Mouse (Mus musculus) liver, embryonic 11.5 days (tissue): ENCODE results near the gene Gm49661. TPM values are rescaled to one million over a fixed set of nuclear protein-coding genes. Genes with fewer than 3 reads are reported as not detected.
A peak's percentile ranks its signal among the peaks of the same experiment; 100 is the strongest.

Experiments used
- ATAC-seq: fragments of 200-750 bp; cut with Nextera tagmentation; replicated peaks from 2 replicates; pipeline ENCODE4 v1.8.0; 2017; ENCODE audit warnings: moderate number of reproducible peaks, mild to moderate bottlenecking, moderate TSS enrichment, moderate library complexity; ENCODE audit not compliant: low FRiP score
- DNase-seq: peaks from one replicate; pipeline ENCODE4 v3.0.0-alpha.2; 2017; ENCODE audit warnings: low spot score
- H3K27ac ChIP-seq: fragments of 300-500 bp; sonication (generic); 2 replicates; pipeline ENCODE4 v1.5.1; 2014; ENCODE audit warnings: mild to moderate bottlenecking, low read depth, low read length, control low read depth
- H3K27me3 ChIP-seq: fragments of 300-500 bp; sonication (generic); replicated peaks from 2 replicates; pipeline ENCODE4 v1.6.1; 2014; ENCODE audit warnings: low read length, mixed read lengths; ENCODE audit not compliant: control insufficient read depth, insufficient read depth
- H3K36me3 ChIP-seq: fragments of 300-500 bp; sonication (generic); 2 replicates; pipeline ENCODE4 v1.6.1; 2014; ENCODE audit warnings: mild to moderate bottlenecking, low read length, moderate library complexity, mixed read lengths; ENCODE audit not compliant: control insufficient read depth, insufficient read depth
- H3K4me1 ChIP-seq: fragments of 300-500 bp; sonication (generic); replicated peaks from 2 replicates; pipeline ENCODE4 v1.6.1; 2014; ENCODE audit warnings: low read length, mixed read lengths; ENCODE audit not compliant: control insufficient read depth, insufficient read depth
- H3K4me2 ChIP-seq: fragments of 300-500 bp; sonication (generic); 2 replicates; pipeline ENCODE4 v1.6.1; 2014; ENCODE audit warnings: mild to moderate bottlenecking, control low read depth, moderate library complexity
- H3K4me3 ChIP-seq: fragments of 300-500 bp; sonication (generic); 2 replicates; pipeline ENCODE4 v1.5.1; 2014; ENCODE audit warnings: low read depth, low read length, control low read depth
- H3K9ac ChIP-seq: fragments of 300-500 bp; sonication (generic); 2 replicates; pipeline ENCODE4 v1.6.1; 2014; ENCODE audit warnings: low read depth, low read length, control low read depth
- H3K9me3 ChIP-seq: fragments of 300-500 bp; sonication (generic); 2 replicates; pipeline ENCODE4 v1.6.1; 2016; ENCODE audit warnings: low read length, inconsistent platforms, mixed read lengths; ENCODE audit not compliant: control insufficient read depth
- WGBS: fragments of 180-500 bp; shearing (Covaris S2); extraction: QIAGEN DNeasy Blood & Tissue Kit; methylation state at CpG from one replicate; pipeline ENCODE4 v1.1.7; 2014; 5-methylcytosine and 5-hydroxymethylcytosine counted together
- polyA plus RNA-seq: library from polyadenylated mRNA; unstranded; fragments of >200 nt; fragmentation: Nextera tagmentation; extraction: Ambion mirVana; gene quantifications from 2 replicates; pipeline ENCODE4 v1.2.1, GENCODE M21; 2014

Gene Gm49661
- polyA plus RNA-seq = not detected in 2 replicates

- ATAC-seq (peak; percentile 53), DNase-seq (peak; percentile 90)
- Histone ChIP-seq H3K4me3 (peak within 1 kb of the TSS; percentile 62), H3K4me1 (peaks cover 62% of the 10 kb centered on the region), H3K4me2 (peak within 1 kb of the TSS; percentile 99), H3K9me3 (no peaks in the 10 kb centered on the region), H3K27me3 (no peaks in the 10 kb centered on the region), H3K27ac (peak within 1 kb of the TSS; percentile 96), H3K9ac (peak within 1 kb of the TSS; percentile 90), H3K36me3 (peaks cover 31% of the 10 kb centered on the region)
- WGBS = under 1% methylated on average over 56 of the region's 56 CpGs
Measured at GRCm38 (mm10) chr8:84969241-84970134, at the start of gene Gm49661, which contains the start of the genes Prdx2 and Rnaseh2a. Gene Gm49661 (minus strand): TSS chr8:84969433. Gene Prdx2 (plus strand): TSS chr8:84969587. Gene Rnaseh2a (minus strand): TSS chr8:84969767.

- peaks cover 35% of the 10 kb centered on the region for H3K36me3 ChIP-seq
- WGBS = 58% methylated on average over 5 of the region's 5 CpGs
- no peak overlapping the region for H3K9ac ChIP-seq
- H3K4me1 ChIP-seq = 0 out of 2 replicates have a peak, but pooled peaks cover 4% of the 10 kb centered on the region
- DNase-seq = no peak
- H3K9me3 ChIP-seq = no peaks in the 10 kb centered on the region
- no peak overlapping the region for H3K4me3 ChIP-seq
- ATAC-seq = no peak
- H3K27me3 ChIP-seq = peaks cover 20% of the 10 kb centered on the region
- no peak overlapping the region for H3K4me2 ChIP-seq
- H3K27ac ChIP-seq = no peak overlapping the region
Measured at GRCm38 (mm10) chr8:85017209-85017608, 48.0 kb upstream of the Gm49661 start.

- peaks cover 23% of the 10 kb centered on the region for H3K27me3 ChIP-seq
- H3K9me3 ChIP-seq = no peaks in the 10 kb centered on the region
- 65% methylated on average over 10 of the region's 10 CpGs for WGBS
- H3K4me1 ChIP-seq = 0 out of 2 replicates have a peak, but pooled peaks cover 4% of the 10 kb centered on the region
- peaks cover 32% of the 10 kb centered on the region; the same call in 1 of the 2 replicates for H3K36me3 ChIP-seq
- DNase-seq (no peak), ATAC-seq (no peak)
- no peak overlapping the region for H3K4me2 ChIP-seq
- no peak overlapping the region for H3K4me3 ChIP-seq
- H3K9ac ChIP-seq = no peak overlapping the region
- H3K27ac ChIP-seq = no peak overlapping the region
Measured at GRCm38 (mm10) chr8:85016724-85017123, 47.5 kb upstream of the Gm49661 start.

GRCm38 (mm10) chr8:85014431-85014830 is 45.2 kb upstream of the Gm49661 start, which contains the start of gene Best2:
Gene Best2 (minus strand): TSS chr8:85014531.
- peaks cover 16% of the 10 kb centered on the region; the same call in 1 of the 2 replicates for H3K36me3 ChIP-seq
- WGBS = 69% methylated on average over 2 of the region's 2 CpGs
- peak within 1 kb of the TSS; percentile 21 for H3K9ac ChIP-seq
- H3K4me3 ChIP-seq = peak within 1 kb of the TSS; percentile 30
- peaks cover 39% of the 10 kb centered on the region for H3K27me3 ChIP-seq
- ATAC-seq (no peak), DNase-seq (no peak)
- 0 out of 2 replicates have a peak, but pooled peaks cover 4% of the 10 kb centered on the region for H3K4me1 ChIP-seq
- peak within 1 kb of the TSS; percentile 64 for H3K4me2 ChIP-seq
- H3K9me3 ChIP-seq = no peaks in the 10 kb centered on the region
- H3K27ac ChIP-seq = no peak within 1 kb of the TSS

- peak; percentile 69 for ATAC-seq
- Histone ChIP-seq H3K4me1 (0 out of 2 replicates have a peak, but pooled peaks cover 4% of the 10 kb centered on the region), H3K4me3 (peak overlapping the region; percentile 30), H3K27me3 (peaks cover 45% of the 10 kb centered on the region), H3K27ac (no peak overlapping the region), H3K4me2 (peak overlapping the region; percentile 64), H3K9me3 (no peaks in the 10 kb centered on the region), H3K36me3 (peaks cover 5% of the 10 kb centered on the region; the same call in 1 of the 2 replicates), H3K9ac (peak overlapping the region; percentile 21)
- peak; percentile 66 for DNase-seq
- WGBS = 6% methylated on average over 25 of the region's 26 CpGs
Measured at GRCm38 (mm10) chr8:85013230-85013840, 44.1 kb upstream of the Gm49661 start.

- no peak overlapping the region for H3K4me2 ChIP-seq
- no peak overlapping the region for H3K9ac ChIP-seq
- H3K4me3 ChIP-seq = no peak overlapping the region
- 12% methylated on average over 28 of the region's 28 CpGs for WGBS
- no peaks in the 10 kb centered on the region for H3K9me3 ChIP-seq
- ATAC-seq = 0 out of 2 replicates have a peak, but pooled peaks have one; percentile 42
- peaks cover 59% of the 10 kb centered on the region for H3K27me3 ChIP-seq
- H3K36me3 ChIP-seq = no peaks in the 10 kb centered on the region
- DNase-seq = no peak
- no peak overlapping the region for H3K27ac ChIP-seq
- H3K4me1 ChIP-seq = peaks cover 4% of the 10 kb centered on the region; the same call in 1 of the 2 replicates
Measured at GRCm38 (mm10) chr8:85011242-85011641, 42.0 kb upstream of the Gm49661 start.

- Histone ChIP-seq H3K4me3 (no peak overlapping the region), H3K9me3 (no peaks in the 10 kb centered on the region), H3K27ac (no peak overlapping the region), H3K4me2 (peak overlapping the region; percentile 26; the same call in 1 of the 2 replicates), H3K9ac (no peak overlapping the region), H3K36me3 (no peaks in the 10 kb centered on the region), H3K4me1 (no peaks in the 10 kb centered on the region; the same call in 1 of the 2 replicates), H3K27me3 (peaks cover 44% of the 10 kb centered on the region)
- 19% methylated on average over 25 of the region's 25 CpGs for WGBS
- no peak for ATAC-seq
- no peak for DNase-seq
Measured at GRCm38 (mm10) chr8:85007686-85008085, 38.5 kb upstream of the Gm49661 start.

- ATAC-seq = peak; percentile 78
- Histone ChIP-seq H3K9me3 (no peaks in the 10 kb centered on the region), H3K36me3 (no peaks in the 10 kb centered on the region), H3K4me2 (peak overlapping the region; percentile 18), H3K4me3 (no peak overlapping the region), H3K9ac (no peak overlapping the region), H3K27me3 (0 out of 2 replicates have a peak, but pooled peaks cover 3% of the 10 kb centered on the region), H3K27ac (no peak overlapping the region), H3K4me1 (peaks cover 3% of the 10 kb centered on the region; the same call in 1 of the 2 replicates)
- 8% methylated on average over 19 of the region's 19 CpGs for WGBS
- peak; percentile 86 for DNase-seq
Measured at GRCm38 (mm10) chr8:84997649-84998295, 28.5 kb upstream of the Gm49661 start.
